Mouse (Mus musculus) ES-Bruce4 (cell line): ENCODE data around the gene Psmd11. TPM values are rescaled to one million over a fixed set of nuclear protein-coding genes. Genes with fewer than 3 reads are reported as not detected.
"Not testable (repeated sequence)": the region's sequence is repeated elsewhere in the genome, so short reads cannot be mapped to it uniquely, and the experiment has no call there.

Source experiments
- H3K27ac ChIP-seq: 2 replicates; pipeline ENCODE4 v1.5.1; 2012; ENCODE audit warnings: low read length, inconsistent platforms; ENCODE audit not compliant: insufficient read depth
- H3K27me3 ChIP-seq: 2 replicates; pipeline ENCODE4 v1.6.1; 2012; ENCODE audit warnings: mild to moderate bottlenecking, low read length, inconsistent platforms; ENCODE audit not compliant: control insufficient read depth, poor library complexity, insufficient read depth, severe bottlenecking
- H3K36me3 ChIP-seq: 2 replicates; pipeline ENCODE4 v1.6.1; 2012; ENCODE audit warnings: inconsistent platforms, mild to moderate bottlenecking, low read length, moderate library complexity; ENCODE audit not compliant: control insufficient read depth, poor library complexity, insufficient read depth, severe bottlenecking
- H3K4me1 ChIP-seq: one replicate; pipeline ENCODE4 v1.8.1; 2011; ENCODE audit warnings: low read length; ENCODE audit not compliant: control insufficient read depth, insufficient read depth
- H3K4me3 ChIP-seq: 2 replicates; pipeline ENCODE4 v1.5.1; 2011; ENCODE audit warnings: low read depth, mild to moderate bottlenecking, low read length
- H3K9ac ChIP-seq: 2 replicates; pipeline ENCODE4 v1.6.1; 2012; ENCODE audit warnings: low read depth, mild to moderate bottlenecking, inconsistent platforms; ENCODE audit not compliant: poor library complexity, severe bottlenecking
- H3K9me3 ChIP-seq: replicated peaks from 2 replicates; pipeline ENCODE4 v1.6.1; 2012; ENCODE audit warnings: mild to moderate bottlenecking, low read length, inconsistent platforms; ENCODE audit not compliant: control insufficient read depth, poor library complexity, insufficient read depth, severe bottlenecking
- CTCF ChIP-seq: IDR thresholded peaks from one replicate; pipeline ENCODE4 v1.8.1; 2011; ENCODE audit warnings: low read depth, low read length
- EP300 ChIP-seq: IDR thresholded peaks from 2 replicates; pipeline ENCODE4 v1.6.1; 2011; ENCODE audit warnings: low read depth, low read length; ENCODE audit not compliant: insufficient read depth
- POLR2A ChIP-seq: IDR thresholded peaks from one replicate; pipeline ENCODE4 v1.8.1; 2011; ENCODE audit warnings: low read length; ENCODE audit not compliant: insufficient read depth
- polyA plus RNA-seq: library from polyadenylated mRNA; stranded (reverse); fragments of >200 nt; gene quantifications from 2 replicates; pipeline ENCODE4 v1.2.4, GENCODE M21; 2011; ENCODE audit warnings: low read depth; ENCODE audit not compliant: missing spikeins, insufficient read depth, insufficient read length

The Psmd11 gene
- polyA plus RNA-seq, 1 experiment, result 261 TPM

GRCm38 (mm10) chr11:80425247-80425778, 3.1 kb upstream of the Psmd11 start:
- TF ChIP-seq EP300, result no peak
- TF ChIP-seq CTCF, result peak; percentile 17
- Histone ChIP-seq H3K27ac (no peak overlapping the region), H3K4me3 (no peak overlapping the region), H3K9me3 (peaks cover 6% of the 10 kb centered on the region; the same call in 1 of the 2 replicates), H3K27me3 (no peaks in the 10 kb centered on the region), H3K4me1 (no peaks in the 10 kb centered on the region), H3K36me3 (no peaks in the 10 kb centered on the region), H3K9ac (no peak overlapping the region)

GRCm38 (mm10) chr11:80426029-80426813, 2.2 kb upstream of the Psmd11 start:
- H3K9ac ChIP-seq, H3K9me3 ChIP-seq, H3K27me3 ChIP-seq: not testable (repeated sequence)

GRCm38 (mm10) chr11:80429009-80429475, 627 bp downstream of the Psmd11 start:
- TF ChIP-seq EP300, result no peak
- TF ChIP-seq POLR2A, result no peak
- TF ChIP-seq CTCF, result no peak
- H3K36me3 ChIP-seq, result peaks cover 22% of the 10 kb centered on the region
- no peaks in the 10 kb centered on the region for H3K9me3 ChIP-seq
- no peak overlapping the region for H3K27ac ChIP-seq
- H3K27me3 ChIP-seq, result no peaks in the 10 kb centered on the region
- H3K9ac ChIP-seq, result peak overlapping the region; percentile 98
- H3K4me1 ChIP-seq, result no peaks in the 10 kb centered on the region
- H3K4me3 ChIP-seq, result peak overlapping the region; percentile 93

More at GRCm38 (mm10) chr11:80426029-80426813, 2.2 kb upstream of the Psmd11 start:
- H3K4me3 ChIP-seq, H3K4me1 ChIP-seq, H3K27ac ChIP-seq, H3K36me3 ChIP-seq: not testable (repeated sequence)

GRCm38 (mm10) chr11:80429500-80430166, 1.2 kb downstream of the Psmd11 start:
- H3K27me3 ChIP-seq, result no peaks in the 10 kb centered on the region
- peak overlapping the region; percentile 98 for H3K9ac ChIP-seq
- no peaks in the 10 kb centered on the region for H3K4me1 ChIP-seq
- peaks cover 25% of the 10 kb centered on the region for H3K36me3 ChIP-seq
- TF ChIP-seq EP300 (no peak), POLR2A (no peak), CTCF (no peak)
- H3K4me3 ChIP-seq, result peak overlapping the region; percentile 93
- H3K27ac ChIP-seq, result no peak overlapping the region; the same call in 1 of the 2 replicates
- H3K9me3 ChIP-seq, result no peaks in the 10 kb centered on the region

GRCm38 (mm10) chr11:80430366-80430910, 2.0 kb downstream of the Psmd11 start:
- H3K36me3 ChIP-seq, result peaks cover 29% of the 10 kb centered on the region
- TF ChIP-seq CTCF, result no peak
- TF ChIP-seq EP300, result no peak
- no peak for TF ChIP-seq POLR2A
- H3K9me3 ChIP-seq, result no peaks in the 10 kb centered on the region
- no peak overlapping the region for H3K4me3 ChIP-seq
- no peaks in the 10 kb centered on the region for H3K4me1 ChIP-seq
- H3K9ac ChIP-seq, result peak overlapping the region; percentile 98
- no peak overlapping the region for H3K27ac ChIP-seq
- no peaks in the 10 kb centered on the region for H3K27me3 ChIP-seq

- peaks cover 68% of the 10 kb centered on the region for H3K36me3 ChIP-seq
- no peak overlapping the region for H3K9ac ChIP-seq
- no peak overlapping the region for H3K27ac ChIP-seq
These were observed 18.5 kb downstream of the Psmd11 start for GRCm38 (mm10) chr11:80446916-80447315.

More at GRCm38 (mm10) chr11:80446916-80447315, 18.5 kb downstream of the Psmd11 start:
- TF ChIP-seq EP300 (no peak), CTCF (no peak), POLR2A (no peak)
- Histone ChIP-seq H3K4me1 (no peaks in the 10 kb centered on the region), H3K4me3 (no peak overlapping the region), H3K27me3 (no peaks in the 10 kb centered on the region), H3K9me3 (peaks cover 4% of the 10 kb centered on the region; the same call in 1 of the 2 replicates)
